Mouse (Mus musculus): ENCODE data around the gene Mtfr1l. TPM values are rescaled to one million over a fixed set of nuclear protein-coding genes. Genes with fewer than 3 reads are reported as not detected.

The Mtfr1l gene
- polyA plus RNA-seq, 1 experiment: 69.1 TPM

- TF ChIP-seq GATA1 (IDR thresholded peaks at IDR 0.05; ENCODE audit: low read length): no peak
These were observed 7.5 kb upstream of the Mtfr1l start for GRCm38 (mm10) chr4:134542726-134543125.

- no peak for TF ChIP-seq GATA1 (IDR thresholded peaks at IDR 0.05; ENCODE audit: low read length)
These were observed 3.9 kb upstream of the Mtfr1l start for GRCm38 (mm10) chr4:134538997-134539580.

GRCm38 (mm10) chr4:134535787-134536151 is 582 bp upstream of the Mtfr1l start:
- TF ChIP-seq GATA1 (IDR thresholded peaks at IDR 0.05; ENCODE audit: low read length): no peak

- TF ChIP-seq GATA1 (IDR thresholded peaks at IDR 0.05; ENCODE audit: low read length): no peak
These were observed 882 bp downstream of the Mtfr1l start for GRCm38 (mm10) chr4:134534124-134534886.

- no peak for TF ChIP-seq GATA1 (IDR thresholded peaks at IDR 0.05; ENCODE audit: low read length)
These were observed 1.8 kb downstream of the Mtfr1l start for GRCm38 (mm10) chr4:134533421-134533820.

GRCm38 (mm10) chr4:134532928-134533327 is 2.3 kb downstream of the Mtfr1l start:
- no peak for TF ChIP-seq GATA1 (IDR thresholded peaks at IDR 0.05; ENCODE audit: low read length)

GRCm38 (mm10) chr4:134526220-134526619 is 9.0 kb downstream of the Mtfr1l start:
- no peak for TF ChIP-seq GATA1 (IDR thresholded peaks at IDR 0.05; ENCODE audit: low read length)

- no peak for TF ChIP-seq GATA1 (IDR thresholded peaks at IDR 0.05; ENCODE audit: low read length)
These were observed 9.4 kb downstream of the Mtfr1l start for GRCm38 (mm10) chr4:134525806-134526205.

- TF ChIP-seq GATA1 (IDR thresholded peaks at IDR 0.05; ENCODE audit: low read length): no peak
These were observed 11.7 kb downstream of the Mtfr1l start for GRCm38 (mm10) chr4:134523447-134523846.

GRCm38 (mm10) chr4:134519281-134519680 is 15.9 kb downstream of the Mtfr1l start:
- no peak for TF ChIP-seq GATA1 (IDR thresholded peaks at IDR 0.05; ENCODE audit: low read length)

- no peak for TF ChIP-seq GATA1 (IDR thresholded peaks at IDR 0.05; ENCODE audit: low read length)
These were observed 16.6 kb downstream of the Mtfr1l start for GRCm38 (mm10) chr4:134518541-134518940.

GRCm38 (mm10) chr4:134517719-134518118 is 17.5 kb downstream of the Mtfr1l start:
- no peak for TF ChIP-seq GATA1 (IDR thresholded peaks at IDR 0.05; ENCODE audit: low read length)

- no peak for TF ChIP-seq GATA1 (IDR thresholded peaks at IDR 0.05; ENCODE audit: low read length)
These were observed 18.2 kb downstream of the Mtfr1l start for GRCm38 (mm10) chr4:134516981-134517380.

- no peak for TF ChIP-seq GATA1 (IDR thresholded peaks at IDR 0.05; ENCODE audit: low read length)
These were observed 19.6 kb downstream of the Mtfr1l start for GRCm38 (mm10) chr4:134515614-134516013.

GRCm38 (mm10) chr4:134514309-134514930 is 20.8 kb downstream of the Mtfr1l start:
- no peak for TF ChIP-seq GATA1 (IDR thresholded peaks at IDR 0.05; ENCODE audit: low read length)

- no peak for TF ChIP-seq GATA1 (IDR thresholded peaks at IDR 0.05; ENCODE audit: low read length)
These were observed 22.4 kb downstream of the Mtfr1l start for GRCm38 (mm10) chr4:134512798-134513197.

GRCm38 (mm10) chr4:134511730-134512129 is 23.5 kb downstream of the Mtfr1l start:
- no peak for TF ChIP-seq GATA1 (IDR thresholded peaks at IDR 0.05; ENCODE audit: low read length)

Measured in G1E-ER4 (cell line).